Mouse (Mus musculus) lung, postnatal 10 days (tissue): ENCODE results near the gene Gm10134.
"Not testable (repeated sequence)": the region's sequence is repeated elsewhere in the genome, so short reads cannot be mapped to it uniquely, and the experiment has no call there.

ENCODE experiments used
- DNase-seq: peaks from one replicate; pipeline ENCODE4 v3.0.0; 2021

Gene Gm10134

DNA sequence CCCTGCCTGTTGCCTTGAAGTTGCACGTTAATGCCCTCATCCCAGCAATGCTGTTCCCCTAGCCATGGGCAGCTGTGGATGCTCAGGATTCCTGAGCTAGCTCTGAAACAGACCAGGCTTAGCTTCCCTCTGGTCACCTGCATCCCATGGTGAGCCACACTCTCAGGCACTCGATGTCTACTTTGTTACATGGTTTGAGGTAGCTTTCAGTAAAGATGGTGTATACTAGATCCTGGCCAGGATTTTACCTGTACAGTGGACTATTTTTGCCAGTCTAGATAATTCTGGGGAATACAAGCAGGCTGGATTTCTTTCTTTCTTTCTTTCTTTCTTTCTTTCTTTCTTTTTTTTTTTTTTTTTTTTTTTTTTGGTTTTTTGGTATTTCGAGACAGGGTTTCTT is at the start of gene Gm10134:
Gene Gm10134 (plus strand): TSS at position 301 of the 400 bp plus-strand sequence.
- no peak for DNase-seq

DNA sequence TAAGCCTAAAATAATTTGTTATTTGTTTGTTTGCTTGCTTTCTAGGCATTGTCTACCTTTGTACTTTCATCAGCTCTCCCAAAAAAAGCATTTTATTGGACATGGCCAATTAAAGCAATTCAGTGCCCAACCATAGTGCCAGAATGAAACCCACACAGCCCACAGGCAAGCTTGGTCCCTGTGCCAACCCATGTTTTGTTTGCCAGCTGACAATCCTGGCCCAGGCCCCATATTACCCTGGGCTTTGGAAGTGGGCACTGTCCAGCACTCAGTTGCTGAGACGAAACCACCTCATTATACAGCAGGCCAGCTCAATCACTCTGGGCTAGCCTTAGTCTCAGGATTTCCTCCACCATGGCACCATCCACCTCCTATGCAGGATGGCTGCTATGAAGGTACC is 49.3 kb upstream of the Gm10134 start:
- DNase-seq = no peak

DNA sequence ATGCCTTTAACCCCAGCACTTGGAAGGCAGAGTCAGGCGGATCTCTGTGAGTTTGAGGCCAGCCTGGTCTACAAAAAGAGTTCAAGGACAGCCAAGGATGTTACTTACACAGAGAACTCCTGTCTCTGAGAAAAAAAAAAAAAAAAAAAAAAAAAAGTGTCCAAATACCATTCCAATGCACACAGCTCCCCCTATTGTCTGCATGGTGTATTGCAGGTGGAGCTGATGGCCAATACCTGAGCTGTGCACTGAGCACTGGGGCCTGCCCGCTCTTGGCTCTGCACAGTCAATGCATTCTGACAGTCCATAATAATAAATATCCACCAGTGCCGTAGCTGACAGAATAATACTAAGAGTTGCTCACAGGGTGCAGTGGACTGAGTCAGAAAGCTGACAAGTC is 42.0 kb upstream of the Gm10134 start:
- peak; percentile 70 for DNase-seq

DNA sequence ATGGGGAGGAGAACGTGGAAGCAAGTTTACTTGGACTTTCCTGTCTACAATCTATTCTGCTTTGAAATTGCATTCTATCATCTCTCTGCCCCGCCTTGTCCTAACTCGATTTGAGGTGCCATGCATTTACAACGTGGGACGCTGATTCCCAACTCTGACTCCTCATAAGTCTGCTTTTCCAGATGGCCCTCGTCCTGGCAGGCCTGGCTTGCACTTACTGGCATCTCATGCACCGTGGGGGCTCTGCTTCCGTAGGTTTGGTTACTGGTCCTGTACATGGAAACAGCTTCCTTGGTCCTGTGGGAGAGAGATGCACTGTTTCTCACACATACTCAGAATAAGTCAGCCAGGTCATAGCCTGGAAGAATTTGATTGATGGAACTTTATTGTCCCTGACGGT is 41.0 kb upstream of the Gm10134 start:
- DNase-seq = no peak

DNA sequence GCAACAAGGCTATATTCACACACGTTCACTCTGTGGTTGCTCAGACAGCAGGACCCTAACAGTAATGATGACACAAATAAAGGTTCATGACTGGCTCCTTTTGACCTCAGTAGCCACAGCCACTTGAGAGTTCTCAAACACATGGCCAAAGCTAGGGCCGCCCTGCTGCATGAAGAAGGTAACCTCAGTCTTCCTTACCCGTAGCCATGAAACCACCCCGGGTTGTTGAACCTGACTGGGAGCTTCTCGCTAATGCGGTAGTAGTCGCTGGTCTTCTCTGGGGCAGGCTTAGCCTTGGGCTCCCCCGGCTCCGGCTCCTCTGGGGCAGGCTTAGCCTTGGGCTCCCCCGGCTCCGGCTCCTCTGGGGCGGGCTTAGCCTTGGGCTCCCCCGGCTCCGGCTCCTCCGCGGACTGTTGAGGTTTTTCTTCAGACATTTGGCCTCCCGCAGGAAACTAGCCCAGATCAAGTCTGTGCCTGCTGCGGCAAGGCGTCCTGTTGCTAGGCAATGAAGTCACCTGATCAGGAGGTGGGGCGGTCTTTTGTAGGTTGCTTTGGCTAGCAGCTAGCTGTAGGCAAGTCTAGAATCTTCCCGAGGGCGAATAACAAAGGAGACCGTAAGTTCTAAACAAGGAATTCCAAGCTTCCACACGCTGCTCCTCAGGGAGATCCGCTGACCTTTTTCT is 39.9 kb upstream of the Gm10134 start, which contains the start of gene 1700007K13Rik:
Gene 1700007K13Rik (minus strand): TSS at position 497 of the 683 bp plus-strand sequence.
- DNase-seq = peak; percentile 72

DNA sequence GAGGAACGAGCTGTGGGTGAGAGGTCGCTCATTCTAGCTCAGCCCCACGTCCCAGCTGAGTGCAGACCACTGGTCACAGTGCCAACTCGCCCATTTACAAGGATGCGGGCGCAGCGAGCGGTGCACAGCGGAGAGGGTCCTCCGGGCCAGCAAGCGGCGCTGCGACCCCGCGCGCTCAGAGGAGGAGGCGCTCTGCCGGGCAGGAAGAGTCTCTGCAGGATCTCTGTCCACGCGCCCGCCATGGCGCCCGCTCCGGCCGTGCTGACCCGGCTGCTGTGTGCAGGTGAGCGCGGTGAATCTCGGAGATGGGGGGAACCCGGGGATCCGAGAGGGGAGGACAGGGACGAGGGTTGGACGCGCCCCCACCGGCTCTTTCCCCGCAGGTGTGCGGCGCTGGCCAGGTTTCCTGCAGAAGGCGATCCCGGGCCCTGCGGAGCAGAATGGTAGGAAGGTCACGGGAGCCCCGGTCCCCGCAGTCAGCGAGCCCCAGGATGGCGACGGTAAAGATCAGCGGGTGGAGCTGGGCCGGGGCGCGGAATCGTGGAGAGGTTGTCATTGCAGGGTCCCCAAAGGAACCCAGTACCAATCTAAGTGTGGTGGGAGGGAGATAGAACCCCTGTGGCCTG is 37.9 kb upstream of the Gm10134 start, which contains the start of gene Mrps2:
Gene Mrps2 (plus strand): TSS at position 207 of the 626 bp plus-strand sequence.
- peak; percentile 91 for DNase-seq

DNA sequence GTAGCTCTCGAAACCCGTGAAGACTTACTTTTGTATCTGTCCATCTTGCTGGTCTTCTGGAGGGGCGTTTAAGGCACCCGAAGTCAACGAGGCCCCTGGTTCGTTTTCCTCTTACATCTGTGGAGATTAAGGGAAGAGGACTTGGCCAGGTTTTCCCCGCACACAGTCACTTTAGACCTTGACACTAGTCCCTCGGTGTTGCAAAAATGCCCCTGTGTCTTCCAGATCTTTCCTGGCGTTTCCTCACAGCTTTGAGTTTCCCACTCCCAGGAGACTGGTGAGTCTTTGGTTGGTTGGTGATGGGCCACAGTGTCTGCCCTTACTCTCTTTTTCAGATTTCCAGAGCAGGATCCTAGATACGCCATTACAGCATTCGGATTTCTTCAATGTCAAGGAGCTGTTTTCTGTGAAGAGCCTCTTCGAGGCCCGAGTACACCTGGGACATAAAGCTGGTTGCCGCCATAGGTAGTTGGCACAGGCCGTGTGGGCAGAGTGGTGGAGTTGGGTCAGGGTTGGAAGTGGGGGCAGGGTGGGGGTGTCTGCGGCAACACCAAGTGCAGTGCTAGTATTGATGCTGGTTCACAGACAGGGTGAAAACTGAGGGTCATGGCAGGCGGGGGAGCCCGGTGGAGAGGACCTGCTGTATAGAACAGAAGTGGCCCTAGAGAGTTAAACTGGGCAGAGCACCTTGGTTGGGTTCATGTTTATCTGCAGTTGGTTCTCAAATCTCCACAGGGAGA is 37.2 kb upstream of the Gm10134 start:
- DNase-seq = no peak

DNA sequence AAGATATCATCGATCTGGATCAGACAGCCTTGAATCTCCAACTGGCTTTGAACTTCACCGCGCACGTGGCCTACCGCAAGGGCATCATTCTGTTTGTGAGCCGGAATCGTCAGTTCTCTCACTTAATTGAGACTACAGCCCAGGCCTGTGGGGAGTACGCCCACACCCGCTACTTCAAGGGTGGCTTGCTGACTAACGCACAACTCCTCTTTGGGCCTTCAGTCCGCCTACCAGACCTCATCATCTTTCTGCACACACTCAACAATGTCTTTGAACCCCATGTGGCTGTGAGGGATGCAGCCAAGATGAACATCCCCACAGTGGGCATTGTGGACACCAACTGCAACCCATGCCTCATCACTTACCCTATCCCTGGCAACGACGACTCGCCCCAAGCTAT is 36.4 kb upstream of the Gm10134 start:
- DNase-seq = no peak

DNA sequence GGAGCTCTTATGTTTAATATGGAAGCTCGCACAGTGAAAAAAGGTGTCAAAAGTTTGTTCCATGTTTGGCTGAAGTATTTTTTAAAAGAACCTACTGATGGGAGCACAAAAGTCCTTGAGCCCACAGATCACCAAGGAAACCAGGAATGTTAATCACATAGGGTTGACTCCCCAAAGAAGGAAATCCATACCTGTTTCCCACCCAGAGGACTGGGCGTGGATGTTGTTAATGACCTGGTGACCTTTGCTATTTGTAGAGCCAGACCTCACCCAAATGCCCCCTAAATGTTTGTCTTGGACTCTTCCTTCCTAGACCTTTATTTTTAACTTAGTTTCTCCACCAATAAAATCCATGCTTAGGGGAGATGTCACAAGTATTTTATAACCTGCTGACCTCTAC is 35.3 kb upstream of the Gm10134 start:
- no peak for DNase-seq

DNA sequence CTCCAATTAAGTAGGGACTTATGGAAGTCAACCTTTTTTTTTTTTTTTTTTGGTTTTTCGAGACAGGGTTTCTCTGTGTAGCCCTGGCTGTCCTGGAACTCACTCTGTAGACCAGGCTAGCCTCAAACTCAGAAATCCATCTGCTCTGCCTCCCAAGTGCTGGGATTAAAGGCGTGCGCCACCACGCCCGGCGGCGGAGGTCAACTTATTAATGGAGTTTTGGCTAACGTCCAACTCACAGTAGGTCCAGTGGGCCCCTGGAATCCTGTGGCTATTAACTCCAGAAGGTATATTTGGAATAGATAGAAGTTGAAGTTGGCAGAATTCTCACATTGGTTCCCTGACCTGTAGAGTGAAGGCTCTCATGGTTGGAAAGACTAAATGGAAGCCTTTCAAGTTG is 33.9 kb upstream of the Gm10134 start:
- not testable (repeated sequence) for DNase-seq

DNA sequence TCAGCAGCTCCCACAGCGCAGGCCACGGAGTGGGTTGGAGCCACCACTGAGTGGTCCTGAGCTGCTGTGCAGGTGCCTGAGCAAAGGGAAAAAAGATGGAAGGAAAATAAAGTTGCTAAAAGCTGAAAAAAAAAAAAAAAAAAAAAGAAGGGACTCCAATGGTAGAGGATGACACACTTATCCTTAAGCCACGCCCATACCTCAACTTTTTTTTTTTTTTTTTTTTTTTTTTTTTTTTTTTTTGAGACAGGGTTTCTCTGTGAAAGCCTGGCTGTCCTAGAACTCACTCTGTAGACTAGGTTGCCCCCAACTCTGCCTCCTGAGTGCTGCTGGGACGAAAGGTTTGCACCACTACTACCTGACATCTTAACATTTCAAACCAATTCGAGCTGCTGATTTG is 27.9 kb upstream of the Gm10134 start:
- DNase-seq = not testable (repeated sequence)

DNA sequence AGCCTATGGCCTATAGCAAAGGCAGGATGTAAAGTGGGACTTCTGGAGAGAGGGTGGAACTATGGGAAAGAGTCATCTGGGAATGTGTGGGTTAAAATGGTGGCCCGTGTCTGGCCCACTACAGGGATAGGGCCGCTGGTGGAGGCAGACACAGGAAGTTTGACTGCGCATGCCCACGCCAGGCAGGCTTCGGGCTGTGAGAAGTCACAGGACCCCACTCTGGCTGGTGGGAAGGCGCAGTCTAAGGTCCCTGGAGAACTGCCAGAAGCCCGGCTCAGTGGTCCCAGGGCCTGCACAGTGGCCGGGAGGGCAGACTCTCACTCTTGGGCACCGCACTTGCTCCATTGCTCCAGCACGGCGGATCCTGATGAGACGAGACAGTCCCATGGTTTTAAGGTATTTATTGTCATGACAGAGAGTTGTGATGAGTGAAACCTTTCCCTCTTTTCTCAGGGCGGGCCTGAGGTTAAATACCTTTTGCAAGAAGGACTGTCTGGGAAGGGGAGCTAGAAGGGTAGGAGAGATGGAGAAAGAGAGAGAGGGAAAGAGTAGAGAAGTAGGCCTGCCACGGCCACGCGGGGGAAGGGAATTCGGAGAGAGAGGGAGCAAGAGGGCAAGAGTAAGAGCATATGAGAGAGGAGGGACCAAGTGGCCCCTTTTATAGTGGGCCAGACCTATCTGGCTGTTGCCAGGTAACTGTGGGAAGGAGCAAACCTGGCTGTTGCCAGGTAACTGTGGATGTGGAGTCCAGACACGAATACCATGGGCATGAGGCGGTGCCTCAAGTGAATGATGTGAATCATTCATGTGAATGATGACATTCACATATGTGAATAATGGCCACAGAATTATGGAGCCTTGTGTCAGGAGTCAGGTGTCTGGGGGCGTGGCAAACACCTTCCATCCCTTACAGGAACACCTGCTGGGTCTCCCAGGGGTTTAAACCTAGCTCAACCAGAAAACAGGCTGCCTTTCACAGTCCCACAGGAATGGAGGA is 26.4 kb upstream of the Gm10134 start:
- peak; percentile 44 for DNase-seq

DNA sequence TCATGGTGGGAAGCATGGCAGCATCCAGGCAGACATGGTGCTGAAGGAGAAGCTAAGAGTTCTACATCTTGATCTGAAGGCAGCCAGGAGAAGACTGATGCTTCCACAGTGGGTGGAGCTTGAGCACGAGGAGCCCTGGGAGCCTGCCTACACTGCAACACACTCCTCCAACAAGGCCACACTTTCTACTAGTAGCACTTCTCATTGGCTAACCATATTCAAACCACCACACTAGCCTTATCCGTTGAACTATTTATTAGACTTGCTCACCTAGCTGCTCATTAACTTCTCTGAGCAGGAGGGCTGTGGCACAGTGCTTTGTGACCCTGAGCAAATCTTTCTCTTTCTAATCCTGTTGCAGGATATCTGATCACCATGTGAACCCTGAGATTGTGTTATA is 22.0 kb upstream of the Gm10134 start:
- DNase-seq = no peak

DNA sequence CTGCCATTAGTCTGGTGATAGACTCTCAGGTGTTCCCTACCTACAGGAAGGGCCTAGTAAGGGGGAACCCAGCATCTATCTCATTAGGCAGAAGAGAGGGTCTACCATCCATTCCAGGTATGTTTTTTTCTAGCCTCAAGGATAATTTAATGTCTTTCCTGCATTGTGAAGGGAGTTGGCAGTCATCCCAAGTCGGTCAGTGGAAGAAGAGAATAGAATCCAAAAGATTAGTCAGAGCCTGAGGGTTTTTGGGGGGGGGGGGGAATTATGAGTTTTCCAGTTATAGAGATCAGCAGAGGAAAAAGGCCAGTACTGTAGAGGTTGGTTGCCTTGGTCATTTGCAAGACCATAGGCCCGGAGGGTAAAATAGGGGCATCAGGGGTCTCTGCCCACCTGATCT is 11.4 kb upstream of the Gm10134 start:
- DNase-seq = no peak

DNA sequence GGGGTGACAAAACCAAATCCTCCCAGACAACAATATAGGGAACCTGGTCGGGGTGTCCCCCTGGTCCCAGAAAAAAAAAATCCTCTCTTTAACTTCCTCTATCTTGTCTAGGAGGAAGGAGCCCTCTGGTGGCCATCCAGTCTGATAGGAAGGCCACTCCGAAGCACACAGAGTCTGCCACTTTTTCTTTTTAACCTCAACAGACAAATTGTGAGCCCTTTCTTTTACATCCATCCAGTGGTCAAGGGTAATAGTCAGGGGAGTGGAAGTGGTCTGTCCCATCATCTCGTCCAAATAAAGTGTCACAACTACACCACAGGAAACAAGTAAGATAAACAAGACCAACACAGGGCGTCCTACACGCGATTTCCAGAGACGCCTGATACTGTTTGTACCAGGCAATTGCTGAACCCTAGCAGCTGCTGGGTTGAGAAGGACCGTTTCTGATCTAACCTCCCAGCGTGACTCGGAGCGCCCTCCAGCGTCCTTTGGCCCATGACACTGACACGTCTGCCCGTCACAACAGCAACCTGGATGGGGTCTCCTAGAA is 10.6 kb upstream of the Gm10134 start:
- peak; percentile 62 for DNase-seq

DNA sequence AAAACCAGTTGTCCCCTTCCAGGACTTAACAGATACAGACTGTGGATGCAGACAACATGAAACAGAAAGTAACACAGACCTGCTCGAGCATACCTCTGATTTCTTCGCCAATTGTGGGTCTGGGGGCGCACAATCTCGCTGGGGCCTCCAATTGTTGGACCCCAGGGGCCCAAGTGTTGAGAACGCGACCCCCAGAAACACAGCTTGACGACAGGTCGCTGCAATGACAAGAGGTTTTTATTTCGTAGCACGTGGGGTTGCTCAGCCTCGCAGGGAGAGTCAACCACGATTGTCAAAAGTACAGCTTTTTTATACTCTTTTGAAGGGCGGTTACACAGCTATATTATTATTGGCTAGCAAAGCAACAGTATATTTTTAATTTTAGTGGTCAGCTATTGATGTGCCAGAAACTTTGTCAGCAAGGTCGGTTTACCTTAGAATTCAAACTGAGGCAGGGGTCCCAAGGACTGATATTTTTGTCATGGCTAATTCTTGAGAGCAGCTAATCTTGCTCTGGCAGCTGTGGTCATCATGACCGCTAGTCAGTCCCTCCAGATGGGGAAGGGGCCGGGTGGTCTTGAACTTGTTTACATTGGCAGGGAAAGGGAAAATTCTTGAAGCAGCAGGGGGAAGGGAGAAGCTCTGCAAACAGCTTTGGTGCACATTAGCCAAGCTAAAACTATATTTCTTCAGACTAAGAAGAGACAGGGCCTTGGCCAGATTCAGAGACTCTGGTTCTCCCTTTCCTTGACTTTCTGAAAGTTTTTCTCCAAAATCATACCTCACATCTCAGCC is 9.9 kb upstream of the Gm10134 start:
- DNase-seq = no peak

DNA sequence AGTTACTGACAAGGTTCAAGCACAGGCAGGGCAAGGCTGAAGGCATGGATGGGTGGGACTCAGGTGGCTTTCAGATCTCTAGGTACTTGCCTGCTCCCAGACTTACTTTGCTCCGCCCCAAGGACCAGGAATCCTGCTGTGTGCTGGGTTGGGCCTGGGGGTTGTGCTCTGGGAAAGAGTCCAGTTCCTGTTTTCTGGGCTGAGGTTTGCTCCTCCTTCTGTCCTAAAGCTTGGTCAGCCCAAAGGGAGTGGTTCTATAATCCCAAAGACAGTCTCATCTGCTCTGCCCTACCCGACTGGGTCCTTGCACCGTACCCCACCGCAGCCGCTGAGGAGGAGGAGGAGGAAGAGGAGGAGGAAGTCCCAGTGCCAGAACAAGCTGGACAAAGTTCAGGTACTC is 9.2 kb upstream of the Gm10134 start, which contains the start of gene Gbgt1:
Gene Gbgt1 (plus strand): TSS at position 221 of the 400 bp plus-strand sequence.
- DNase-seq = peak; percentile 23

DNA sequence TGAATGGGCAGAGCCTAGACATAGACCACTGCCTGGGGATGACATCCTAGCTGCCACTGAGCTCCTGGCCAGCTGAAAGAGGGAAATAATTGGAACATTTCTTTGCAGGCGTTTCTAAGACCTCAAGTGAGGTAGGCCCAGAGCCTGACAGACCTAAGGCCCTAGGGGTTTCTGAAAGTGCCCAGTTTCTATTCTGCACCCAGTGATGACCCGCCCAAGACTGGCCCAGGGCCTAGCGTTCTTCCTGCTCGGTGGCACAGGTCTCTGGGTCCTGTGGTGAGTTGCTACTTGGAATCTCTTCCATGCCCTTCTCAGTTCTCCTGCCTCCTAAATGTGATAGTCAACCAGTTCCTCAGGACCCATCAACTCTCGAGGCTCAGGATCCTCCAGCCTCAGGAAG is 8.3 kb upstream of the Gm10134 start:
- DNase-seq = no peak

DNA sequence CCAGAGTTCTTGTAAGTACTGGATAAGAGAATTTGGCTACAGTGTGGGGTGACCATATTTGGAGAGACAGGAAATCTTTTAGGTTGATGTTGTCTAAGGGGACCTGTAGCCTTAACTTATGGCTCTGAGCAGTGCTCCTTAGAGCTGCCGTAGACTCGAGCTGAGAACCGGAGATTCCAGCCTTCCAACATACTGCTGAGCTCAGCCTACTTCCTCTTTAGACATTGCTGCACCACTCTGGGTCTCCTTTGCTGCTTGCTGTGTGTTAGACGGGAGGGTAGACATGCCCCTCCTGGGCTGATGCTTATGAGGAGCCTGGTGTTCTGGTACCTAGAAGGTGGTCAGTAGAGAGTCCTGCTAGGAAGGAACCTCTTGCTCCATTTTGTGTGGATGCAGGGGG is 7.5 kb upstream of the Gm10134 start:
- DNase-seq = no peak

DNA sequence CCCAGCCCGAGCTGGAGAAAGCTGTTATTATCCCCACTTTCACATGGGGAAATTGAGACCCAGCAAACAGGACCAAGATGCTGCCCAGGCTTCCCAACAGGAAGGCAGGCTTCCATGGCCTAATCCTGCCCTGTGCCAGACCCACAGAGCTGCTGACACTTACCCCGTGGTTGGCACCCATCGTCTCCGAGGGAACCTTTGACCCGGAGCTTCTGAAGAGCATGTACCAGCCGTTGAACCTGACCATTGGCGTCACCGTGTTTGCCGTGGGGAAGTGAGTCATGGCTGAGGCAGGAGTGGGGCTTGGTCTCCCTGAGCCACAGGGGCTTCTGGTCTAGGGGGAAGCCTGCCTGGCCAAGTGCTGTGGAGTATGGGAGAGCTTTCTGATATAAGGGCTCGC is 2.9 kb upstream of the Gm10134 start:
- no peak for DNase-seq

DNA sequence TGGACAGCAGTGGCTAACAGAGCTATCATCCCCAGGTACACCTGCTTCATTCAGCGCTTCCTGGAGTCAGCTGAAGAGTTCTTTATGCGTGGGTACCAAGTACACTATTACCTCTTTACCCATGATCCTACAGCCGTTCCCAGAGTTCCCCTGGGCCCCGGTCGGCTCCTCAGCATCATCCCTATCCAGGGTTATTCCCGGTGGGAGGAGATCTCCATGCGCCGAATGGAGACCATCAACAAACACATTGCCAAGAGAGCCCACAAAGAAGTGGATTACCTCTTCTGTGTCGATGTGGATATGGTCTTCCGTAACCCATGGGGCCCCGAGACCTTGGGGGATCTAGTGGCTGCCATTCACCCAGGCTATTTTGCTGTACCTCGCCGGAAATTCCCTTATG is 1.2 kb upstream of the Gm10134 start:
- DNase-seq = no peak
